Mouse (Mus musculus) heart, embryonic 10.5 days (tissue): ENCODE data around the gene Tfap2e. TPM values are rescaled to one million over a fixed set of nuclear protein-coding genes. Genes with fewer than 3 reads are reported as not detected.

ENCODE experiments used
- polyA plus RNA-seq: library from polyadenylated mRNA; unstranded; fragments of >200 nt; fragmentation: Nextera tagmentation; extraction: Ambion mirVana; gene quantifications from 2 replicates; pipeline ENCODE4 v1.2.1, GENCODE M21; 2016

The Tfap2e gene
- polyA plus RNA-seq, 1 experiment from 2014 or later, result not detected

Other genes with a start within 250 kb of the Tfap2e start
- gene Ago4, start 202.8 kb downstream of the Tfap2e start, polyA plus RNA-seq, result 0.64 and 0.65 TPM in 2 replicates
- 28.8 and 34.0 TPM in 2 replicates for gene Clspn, start 179.3 kb downstream of the Tfap2e start, polyA plus RNA-seq
- gene 5730409E04Rik, start 126.4 kb downstream of the Tfap2e start, polyA plus RNA-seq, result 1.1 and 1.6 TPM in 2 replicates
- 483 and 538 TPM in 2 replicates for gene Psmb2, start 58.6 kb downstream of the Tfap2e start, polyA plus RNA-seq
- gene Ncdn, start 17.2 kb upstream of the Tfap2e start, polyA plus RNA-seq, result 27.0 and 31.6 TPM in 2 replicates
- 19.8 and 30.4 TPM in 2 replicates for gene AU040320, start 17.3 kb upstream of the Tfap2e start, polyA plus RNA-seq
- 14.9 and 16.3 TPM in 2 replicates for gene Zmym4, start 231.9 kb upstream of the Tfap2e start, polyA plus RNA-seq